Mouse (Mus musculus) cerebellum, adult 2 months (tissue): ENCODE data around the gene Gm14226. TPM values are rescaled to one million over a fixed set of nuclear protein-coding genes. Genes with fewer than 3 reads are reported as not detected.

Experiments
- DNase-seq, 2 experiments: peaks; one replicate each; pipeline ENCODE4 v3.0.0; 2021
- H3K27ac ChIP-seq: fragments of 200-500 bp; 2 replicates; pipeline ENCODE4 v1.5.1; 2012; ENCODE audit warnings: low read length, control low read depth, inconsistent platforms; ENCODE audit not compliant: insufficient read depth
- H3K27me3 ChIP-seq: fragments of 200-500 bp; 2 replicates; pipeline ENCODE4 v1.6.1; 2012; ENCODE audit warnings: inconsistent platforms, mild to moderate bottlenecking, low read length, moderate library complexity; ENCODE audit not compliant: control insufficient read depth, insufficient read depth
- H3K4me1 ChIP-seq: fragments of 200-500 bp; 2 replicates; pipeline ENCODE4 v1.6.1; 2011; ENCODE audit warnings: low read length; ENCODE audit not compliant: control insufficient read depth, insufficient read depth
- H3K4me3 ChIP-seq: fragments of 200-500 bp; replicated peaks from 2 replicates; pipeline ENCODE3; 2011; ENCODE audit warnings: mild to moderate bottlenecking, low read depth, low read length, control low read depth; ENCODE audit not compliant: insufficient read depth
- CTCF ChIP-seq: fragments of 200-500 bp; IDR thresholded peaks from 2 replicates; pipeline ENCODE4 v1.5.1; 2011; ENCODE audit warnings: low read depth, mild to moderate bottlenecking, control low read depth, low read length, moderate library complexity, borderline replicate concordance; ENCODE audit not compliant: insufficient read depth
- POLR2A ChIP-seq: fragments of 200-500 bp; IDR thresholded peaks from 2 replicates; pipeline ENCODE4 v1.6.1; 2011; ENCODE audit warnings: low read length, control low read depth, borderline replicate concordance; ENCODE audit not compliant: insufficient read depth
- WGBS: fragments of 180-500 bp; shearing (Covaris S2); methylation state at CpG from one replicate; pipeline ENCODE4 v1.1.7; 2018; 5-methylcytosine and 5-hydroxymethylcytosine counted together
- polyA plus RNA-seq: library from polyadenylated mRNA; depleted of rRNA; stranded (reverse); fragments of >200 nt; gene quantifications from 2 replicates; pipeline ENCODE4 v1.2.3, GENCODE M21; 2012

Gene Gm14226
- polyA plus RNA-seq, 1 experiment = not detected

DNA sequence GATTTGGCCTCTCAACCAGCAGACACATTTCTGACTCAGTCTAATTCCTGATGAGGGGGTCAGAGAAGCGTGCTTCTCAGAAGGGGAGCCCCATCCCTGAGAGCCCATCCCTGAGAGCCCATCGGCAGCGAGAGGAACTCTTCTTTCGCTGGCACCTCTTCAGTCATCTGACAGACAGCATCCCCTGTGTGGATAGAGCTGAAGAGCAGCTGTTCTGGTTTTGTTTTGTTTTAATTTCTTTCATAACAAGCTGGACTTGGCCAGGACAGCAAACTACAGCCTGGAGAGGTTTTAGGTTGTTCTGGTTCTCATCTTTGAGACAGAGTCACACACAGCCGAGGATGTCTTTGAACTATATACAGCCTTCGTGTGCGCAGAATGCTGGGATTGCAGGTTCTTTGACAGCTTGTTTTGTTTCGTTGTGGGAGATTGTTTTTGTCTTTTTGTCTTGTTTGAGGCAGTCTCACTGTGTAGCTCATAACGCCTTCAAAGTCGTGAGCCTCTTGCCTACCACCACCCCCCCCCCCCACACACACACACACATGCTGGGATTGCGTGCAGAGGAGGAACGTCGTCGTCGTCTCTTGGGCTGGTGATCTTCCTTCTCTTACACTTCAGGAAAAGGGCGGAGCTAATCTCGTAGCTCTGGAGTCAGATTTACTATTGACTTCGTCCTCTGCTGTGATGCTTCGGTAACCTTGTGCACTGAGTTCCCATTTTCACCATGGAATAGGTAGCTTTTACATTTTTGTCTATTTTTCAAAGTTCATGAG, 15.1 kb downstream of the Gm14226 start:
- H3K4me1 ChIP-seq = no peaks in the 10 kb centered on the region
- no peak for DNase-seq
- no peak for TF ChIP-seq POLR2A
- TF ChIP-seq CTCF = no peak
- H3K27me3 ChIP-seq = no peaks in the 10 kb centered on the region
- WGBS = 36% methylated on average over 19 of the region's 19 CpGs
- no peak overlapping the region for H3K27ac ChIP-seq
- H3K4me3 ChIP-seq = no peak overlapping the region

DNA sequence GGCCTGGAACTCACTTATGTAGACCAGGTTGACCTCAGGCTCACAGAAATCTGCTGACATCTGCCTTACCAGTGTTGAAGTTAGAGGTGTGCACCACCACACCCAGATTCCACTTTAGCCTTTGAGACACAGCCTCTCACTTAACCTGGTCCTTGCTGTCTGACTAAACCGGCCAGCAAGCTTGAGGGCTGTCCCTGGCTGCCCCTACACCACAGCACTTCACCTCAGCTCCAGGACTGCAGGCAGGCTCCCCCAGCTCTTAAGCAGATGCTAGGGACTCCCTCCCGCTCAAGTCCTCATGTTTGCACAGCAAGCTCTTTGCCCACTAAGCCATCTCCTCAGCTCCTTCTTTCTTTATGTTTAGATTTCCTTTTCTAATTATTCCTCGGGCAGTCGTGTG, 21.9 kb downstream of the Gm14226 start:
- Histone ChIP-seq H3K4me3 (no peak overlapping the region), H3K27ac (no peak overlapping the region), H3K27me3 (no peaks in the 10 kb centered on the region), H3K4me1 (no peaks in the 10 kb centered on the region)
- no peak for DNase-seq
- 80% methylated on average over 4 of the region's 4 CpGs for WGBS
- TF ChIP-seq POLR2A (no peak), CTCF (no peak)

DNA sequence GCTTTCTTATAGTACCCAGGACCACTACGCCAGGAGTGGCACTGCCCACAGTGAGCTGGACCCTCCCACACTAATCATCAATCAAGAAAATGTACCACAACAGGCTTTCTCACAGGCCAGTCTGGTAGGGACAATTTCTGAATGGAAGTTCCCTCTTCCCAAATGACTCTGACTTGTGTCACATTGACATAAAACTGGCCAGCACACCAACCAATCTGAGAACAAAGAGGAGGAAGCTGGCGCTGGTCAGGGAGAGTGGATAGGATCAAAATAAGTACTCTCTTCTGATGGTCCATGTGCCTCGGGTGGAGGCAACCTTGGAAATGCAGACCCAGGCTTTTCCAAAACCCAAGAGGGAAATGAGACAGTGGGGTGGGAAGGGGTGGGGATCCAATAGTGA, 26.5 kb downstream of the Gm14226 start:
- no peak overlapping the region for H3K27ac ChIP-seq
- WGBS = 81% methylated on average over 3 of the region's 3 CpGs
- H3K4me3 ChIP-seq = no peak overlapping the region
- DNase-seq = no peak
- H3K4me1 ChIP-seq = no peaks in the 10 kb centered on the region
- H3K27me3 ChIP-seq = no peaks in the 10 kb centered on the region
- no peak for TF ChIP-seq CTCF
- TF ChIP-seq POLR2A = no peak

DNA sequence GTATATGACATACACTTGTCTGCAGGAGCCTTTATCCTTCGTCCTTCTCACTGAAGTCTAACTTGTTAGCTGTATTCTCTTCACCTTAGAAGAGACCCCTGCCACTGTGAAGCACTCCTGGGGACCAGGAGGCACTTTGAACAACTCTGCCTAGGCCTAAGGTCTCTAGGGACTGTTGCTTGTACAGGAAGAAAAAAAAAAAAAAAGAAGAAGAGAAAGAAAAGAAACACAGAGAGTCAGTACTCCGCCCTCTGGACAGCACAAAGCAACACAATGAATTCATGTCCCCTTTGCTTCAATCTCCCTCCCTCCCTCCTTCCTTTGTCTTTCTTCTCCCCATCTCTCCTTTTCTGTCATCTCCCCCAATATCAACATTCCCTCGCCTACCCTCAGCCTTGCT, 27.0 kb downstream of the Gm14226 start:
- Histone ChIP-seq H3K27ac (no peak overlapping the region), H3K4me1 (peaks cover 1% of the 10 kb centered on the region; the same call in 1 of the 2 replicates), H3K27me3 (no peaks in the 10 kb centered on the region), H3K4me3 (no peak overlapping the region)
- DNase-seq = no peak
- WGBS = 56% methylated on average over 3 of the region's 3 CpGs
- no peak for TF ChIP-seq CTCF
- TF ChIP-seq POLR2A = no peak

DNA sequence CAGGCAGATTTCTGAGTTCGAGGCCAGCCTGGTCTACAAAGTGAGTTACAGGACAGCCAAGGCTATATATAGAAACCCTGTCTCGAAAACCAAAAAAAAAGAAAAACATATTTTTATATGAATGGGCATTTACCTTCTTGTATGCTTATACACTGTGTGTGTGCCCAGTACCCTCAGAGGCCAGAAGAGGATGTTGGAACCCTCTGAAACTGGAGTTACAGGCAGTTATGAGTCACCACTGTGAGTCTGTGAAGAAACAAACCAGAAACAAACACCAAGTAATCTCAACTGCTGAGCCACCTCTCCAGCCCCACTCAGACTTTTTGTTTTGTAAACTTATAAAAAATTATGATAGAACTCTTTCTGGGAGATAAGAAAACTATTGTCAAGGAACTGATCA, 28.7 kb downstream of the Gm14226 start:
- Histone ChIP-seq H3K27ac (no peak overlapping the region), H3K27me3 (no peaks in the 10 kb centered on the region), H3K4me3 (no peak overlapping the region), H3K4me1 (peaks cover 5% of the 10 kb centered on the region; the same call in 1 of the 2 replicates)
- TF ChIP-seq CTCF = no peak
- no peak for TF ChIP-seq POLR2A
- WGBS = 79% methylated on average over 2 of the region's 2 CpGs
- DNase-seq = no peak

DNA sequence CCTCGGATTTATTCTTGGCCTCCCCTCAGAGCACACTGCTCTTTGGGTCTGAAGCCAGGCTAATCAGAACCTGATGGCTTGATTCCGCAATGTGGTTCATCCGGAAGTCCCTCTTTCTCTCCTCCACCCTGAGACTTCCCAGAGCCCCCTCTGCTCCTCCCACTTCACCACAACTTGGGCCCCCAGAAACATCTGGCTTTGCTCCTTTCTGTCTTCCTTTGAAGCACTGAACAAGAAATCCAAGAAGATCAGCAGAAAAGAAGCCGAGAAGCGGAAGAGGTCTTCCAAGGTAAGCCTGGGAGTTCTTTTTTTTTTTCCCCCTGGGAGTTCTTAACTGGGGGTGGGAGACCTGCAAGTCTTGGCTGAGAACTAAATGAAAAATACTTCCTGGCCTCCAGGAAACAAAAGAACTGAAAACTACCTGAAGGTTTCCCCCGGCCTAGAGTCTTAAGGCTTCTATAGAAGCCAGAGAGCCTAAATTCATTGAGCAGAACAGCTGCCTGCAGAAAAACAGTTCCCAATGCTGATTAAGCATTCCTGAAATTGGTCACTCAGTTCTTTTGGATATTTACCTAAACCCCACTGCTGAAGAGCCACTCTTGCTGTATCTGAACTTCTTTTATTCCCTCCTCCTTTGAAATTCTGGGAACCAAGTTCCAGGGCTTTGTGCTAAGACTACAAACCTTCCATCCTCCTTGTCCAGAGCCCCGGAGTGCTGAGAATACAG, 29.5 kb downstream of the Gm14226 start:
- no peak overlapping the region for H3K27ac ChIP-seq
- no peak overlapping the region for H3K4me3 ChIP-seq
- DNase-seq = no peak
- peaks cover 5% of the 10 kb centered on the region; the same call in 1 of the 2 replicates for H3K4me1 ChIP-seq
- TF ChIP-seq POLR2A = no peak
- no peak for TF ChIP-seq CTCF
- whole genome bisulfite sequencing = 67% methylated on average over 7 of the region's 7 CpGs
- no peaks in the 10 kb centered on the region for H3K27me3 ChIP-seq

DNA sequence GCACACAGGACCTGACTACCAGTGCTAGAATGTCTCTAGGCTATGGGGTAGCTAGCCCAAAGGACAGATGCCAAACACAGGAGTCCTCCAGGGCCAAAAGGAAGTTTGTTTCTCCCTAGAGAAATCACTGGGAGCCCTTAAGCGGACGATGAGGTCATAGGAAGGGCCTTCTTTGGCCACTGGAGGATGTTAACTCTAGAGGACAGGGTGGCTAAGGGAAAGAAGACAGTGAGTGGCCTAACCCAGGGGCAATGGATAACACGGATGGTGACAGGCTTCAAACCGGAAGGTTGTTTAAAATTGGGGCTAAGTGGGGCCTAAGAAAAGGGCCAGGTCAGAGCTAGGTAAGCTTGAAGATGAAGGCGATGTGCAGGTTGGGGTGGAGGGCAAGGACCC, 32.0 kb downstream of the Gm14226 start:
- TF ChIP-seq CTCF = no peak
- no peak for TF ChIP-seq POLR2A
- peaks cover 5% of the 10 kb centered on the region; the same call in 1 of the 2 replicates for H3K4me1 ChIP-seq
- 23% methylated on average over 5 of the region's 5 CpGs for WGBS
- peak overlapping the region; percentile 95 for H3K27ac ChIP-seq
- H3K27me3 ChIP-seq = no peaks in the 10 kb centered on the region
- DNase-seq = no peak
- H3K4me3 ChIP-seq = peak overlapping the region; percentile 76

DNA sequence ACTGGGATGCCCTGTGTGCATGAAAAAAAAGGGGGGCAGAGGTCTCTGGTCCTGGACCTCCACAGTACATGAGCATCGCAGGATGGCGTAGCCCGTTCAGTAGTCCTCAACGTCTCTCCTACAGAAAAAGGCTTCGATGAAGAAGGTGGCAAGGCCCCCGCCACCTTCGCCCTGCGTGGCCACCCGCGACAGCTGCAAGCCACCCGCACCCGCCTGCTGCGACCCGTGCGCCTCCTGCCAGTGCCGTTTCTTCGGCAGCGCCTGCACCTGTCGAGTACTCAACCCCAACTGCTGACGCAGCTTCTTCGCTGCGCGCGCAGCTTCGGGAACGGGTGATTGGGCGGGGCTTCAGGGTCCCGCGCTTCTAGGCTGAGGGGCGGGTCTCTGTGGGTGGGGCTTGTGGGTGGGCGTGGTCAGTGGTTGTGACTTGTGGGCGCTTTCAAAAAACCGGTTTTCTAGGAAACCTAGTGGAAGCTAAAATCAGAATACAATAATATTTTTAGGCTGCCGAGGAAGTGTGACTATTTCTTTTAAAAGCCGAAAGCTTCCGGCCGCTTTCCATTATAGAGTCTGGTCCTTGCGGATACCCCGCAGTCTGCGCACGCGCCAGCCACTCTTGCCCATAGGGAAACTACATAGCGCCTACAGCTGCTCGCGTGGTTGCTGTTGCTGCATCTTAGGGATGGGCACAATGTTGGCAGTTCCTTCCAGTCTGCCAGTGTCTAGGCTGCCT, 32.6 kb downstream of the Gm14226 start:
- Histone ChIP-seq H3K27me3 (no peaks in the 10 kb centered on the region), H3K27ac (peak overlapping the region; percentile 95), H3K4me3 (peak overlapping the region; percentile 78), H3K4me1 (peaks cover 5% of the 10 kb centered on the region; the same call in 1 of the 2 replicates)
- TF ChIP-seq CTCF (no peak), POLR2A (peak; percentile 100)
- peak; percentile 95 to 96 for DNase-seq
- WGBS = 0% methylated on average over 45 of the region's 45 CpGs
